Mouse (Mus musculus) kidney, postnatal 25 days (tissue): ENCODE measurements around the gene Cyp3a11.
"Not testable (repeated sequence)": the region's sequence is repeated elsewhere in the genome, so short reads cannot be mapped to it uniquely, and the experiment has no call there.

ENCODE experiments used
- DNase-seq, 2 experiments: peaks; one replicate each; pipeline ENCODE4 v3.0.0; 2021; ENCODE audit warnings: mixed read lengths in 2 of 2

Gene Cyp3a11

GRCm38 (mm10) chr5:145879688-145880087 lies at the start of gene Cyp3a11:
Gene Cyp3a11 (minus strand): TSS chr5:145879964.
- DNase-seq, result no peak

DNA sequence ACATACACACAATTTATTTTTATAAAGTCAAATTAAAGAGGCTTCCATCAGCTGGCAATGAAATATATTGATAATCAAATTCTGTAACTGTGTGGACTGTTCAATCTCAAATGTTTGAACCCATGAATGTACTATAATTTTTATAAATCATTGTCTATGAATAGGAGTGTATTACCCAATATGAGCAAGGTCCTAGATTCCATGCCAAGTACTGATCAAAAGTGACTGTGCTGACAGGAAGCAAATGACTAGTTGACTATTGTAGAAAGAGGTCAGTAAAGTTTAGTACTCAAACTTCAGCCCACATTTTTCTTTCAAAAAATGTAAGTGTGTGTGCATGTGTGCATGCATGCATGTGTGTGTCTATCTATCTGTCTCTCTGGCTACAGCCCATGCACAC lies 33.1 kb upstream of the Cyp3a11 start:
- no peak for DNase-seq

DNA sequence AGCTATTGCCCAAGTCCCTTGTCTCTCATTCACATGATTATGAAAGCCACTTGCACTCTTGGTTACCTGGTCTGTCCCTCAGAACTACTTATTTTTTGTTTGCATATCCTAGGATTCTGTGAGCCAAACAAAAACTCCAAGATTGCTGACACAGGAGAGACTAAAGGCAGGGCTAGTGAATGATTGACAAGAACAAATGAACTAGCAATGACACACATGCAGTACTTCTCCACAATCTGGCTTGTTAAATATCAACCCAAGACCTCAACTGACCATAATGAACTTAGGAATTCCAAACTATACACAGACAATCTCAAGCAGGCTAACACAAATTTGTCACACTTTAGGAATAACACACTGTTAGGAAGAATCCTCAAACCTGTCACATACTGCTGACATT lies 32.0 kb upstream of the Cyp3a11 start:
- DNase-seq, result peak in 1 of 2 experiments; percentile 7

GRCm38 (mm10) chr5:145906937-145907336 lies 27.2 kb upstream of the Cyp3a11 start:
- DNase-seq, result not testable (repeated sequence)

DNA sequence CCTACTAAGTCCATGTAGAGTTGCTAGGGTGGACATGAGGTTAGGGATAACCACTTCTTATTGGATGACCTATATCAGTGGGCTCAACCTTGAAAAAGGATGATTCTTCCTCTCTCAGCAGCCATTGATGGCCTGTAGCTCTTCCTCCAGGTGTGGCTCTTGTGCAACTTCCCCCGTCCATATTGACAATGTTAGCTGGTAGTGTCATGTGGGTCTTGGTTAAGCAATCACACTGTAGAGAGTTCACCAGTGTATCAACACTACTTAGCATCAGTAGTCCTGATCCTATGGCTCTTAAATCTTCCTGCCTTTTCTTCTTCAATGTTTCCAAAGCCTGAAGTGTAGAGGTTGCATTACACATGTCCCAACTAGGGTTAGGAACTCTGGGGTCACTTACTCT lies 24.8 kb upstream of the Cyp3a11 start:
- no peak for DNase-seq

GRCm38 (mm10) chr5:145903349-145903748 lies 23.6 kb upstream of the Cyp3a11 start:
- no peak for DNase-seq

DNA sequence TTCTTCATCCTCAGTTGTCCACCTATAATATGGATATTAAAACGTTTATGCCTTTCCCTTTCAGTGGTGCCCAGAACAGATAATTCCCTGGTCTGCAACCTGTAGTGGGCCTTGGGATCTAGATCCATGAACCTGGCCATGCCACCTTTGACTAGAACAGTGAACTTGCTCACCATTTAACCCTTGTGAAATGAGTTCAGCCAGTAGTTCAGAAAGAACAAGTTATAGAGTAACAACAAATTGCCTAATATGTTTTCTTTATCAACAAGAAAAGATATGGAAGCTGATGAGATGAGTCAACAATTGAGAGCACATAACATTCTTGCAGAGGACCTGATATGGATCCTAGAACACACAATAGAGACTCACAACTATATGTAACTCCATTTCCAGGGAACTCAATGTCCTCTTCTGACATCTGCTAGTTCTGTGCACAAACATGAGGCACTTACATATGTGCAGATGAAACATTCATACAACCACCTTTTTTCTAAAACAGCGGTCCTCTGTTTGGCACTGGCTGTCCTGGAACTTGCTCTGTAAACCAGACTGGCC lies 20.7 kb upstream of the Cyp3a11 start:
- DNase-seq, result no peak

DNA sequence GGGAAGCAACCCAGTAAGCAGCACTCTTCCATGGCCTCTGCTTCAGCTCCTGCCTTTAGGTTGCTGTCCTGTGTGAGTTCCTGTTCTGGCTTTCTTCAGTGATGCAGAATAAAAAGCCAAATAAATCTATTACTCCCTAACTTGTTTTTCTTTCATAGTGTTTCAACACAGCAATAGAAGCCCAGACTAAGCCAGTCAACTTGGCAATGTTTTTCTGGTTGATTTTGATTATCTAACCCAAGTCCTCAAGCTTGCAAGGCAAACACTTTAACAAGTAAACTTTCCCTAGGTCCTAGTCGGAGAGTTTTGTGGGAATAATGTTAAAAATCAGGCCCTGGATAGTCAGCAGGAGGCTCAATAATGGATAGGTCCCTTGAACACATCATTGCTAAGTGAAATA lies 17.5 kb upstream of the Cyp3a11 start:
- no peak for DNase-seq

- no peak for DNase-seq
Measured at GRCm38 (mm10) chr5:145881207-145881606, 1.4 kb upstream of the Cyp3a11 start.

GRCm38 (mm10) chr5:145867433-145867832 lies 12.3 kb downstream of the Cyp3a11 start:
- not testable (repeated sequence) for DNase-seq

DNA sequence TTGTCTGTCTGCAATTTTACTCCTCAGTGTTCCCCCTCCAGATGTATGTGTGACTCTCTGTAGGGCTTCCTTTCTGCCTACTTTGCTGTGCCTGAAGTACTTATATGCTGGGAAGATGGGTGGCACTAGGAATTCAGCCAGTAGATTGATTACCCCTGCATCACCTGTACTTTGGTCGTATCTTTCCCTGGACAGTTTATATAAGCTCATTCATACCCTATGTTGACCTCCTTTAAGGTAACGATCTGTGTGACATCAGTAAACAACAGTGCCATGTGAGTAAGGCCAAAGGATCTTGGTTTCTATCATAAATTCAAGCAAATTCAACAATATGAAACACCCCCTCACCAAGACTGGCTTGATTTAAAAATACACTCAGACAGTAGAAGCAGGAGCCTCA lies 74.0 kb downstream of the Cyp3a11 start, which contains the start of gene Cyp3a44:
Cyp3a44 (minus strand) TSS at position 79 of the 400 bp plus-strand sequence.
- not testable (repeated sequence) for DNase-seq
